Mouse (Mus musculus) bone marrow, adult 2 months (tissue): Measurements from ENCODE around the gene Fgfr2.

Experiments used
- CTCF ChIP-seq: fragments of 200-500 bp; IDR thresholded peaks from 2 replicates; pipeline ENCODE4 v1.5.1; 2011; ENCODE audit warnings: low read length, control low read depth; ENCODE audit not compliant: control insufficient read depth, insufficient read depth
- POLR2A ChIP-seq: fragments of 200-500 bp; IDR thresholded peaks from 2 replicates; pipeline ENCODE4 v1.6.1; 2011; ENCODE audit warnings: low read depth, mild to moderate bottlenecking, control low read depth, low read length, borderline replicate concordance; ENCODE audit not compliant: control insufficient read depth

DNA sequence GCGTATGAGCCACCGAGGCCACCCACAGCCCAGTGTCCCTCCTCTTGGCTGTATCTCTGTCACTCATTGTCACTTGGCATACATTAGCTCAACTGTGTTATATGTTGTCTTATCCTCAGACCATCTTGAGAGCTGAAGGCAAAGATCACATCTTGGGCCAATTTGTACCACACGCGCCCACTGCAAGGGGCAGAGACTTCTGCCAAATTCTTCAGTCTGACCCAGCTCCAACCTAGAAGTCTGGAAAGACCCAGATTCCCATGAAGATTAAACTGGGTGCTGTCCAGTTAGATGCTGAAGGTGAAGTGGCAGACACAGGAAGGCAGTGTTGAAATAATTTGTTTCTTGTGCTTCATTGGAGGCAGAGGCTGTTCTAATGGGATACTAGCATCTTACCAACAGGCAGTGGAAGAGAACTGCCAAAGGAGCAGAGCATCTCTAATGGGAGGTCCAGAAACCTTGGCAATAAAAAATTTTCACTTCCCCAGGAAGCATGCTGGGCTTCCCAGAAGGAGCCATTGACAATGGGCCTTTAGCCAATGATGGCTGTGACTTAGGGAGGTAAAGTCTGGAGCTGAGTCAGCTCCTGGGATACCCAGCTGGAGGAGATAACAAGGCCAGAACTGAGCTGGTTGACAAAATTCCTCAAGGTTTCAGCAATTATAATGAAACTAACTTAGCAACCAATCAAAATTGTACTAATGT is 514.7 kb downstream of the Fgfr2 start:
- TF ChIP-seq CTCF (no peak), POLR2A (no peak)
